Mouse (Mus musculus) erythroblast, adult 5-6 weeks (primary cell): ENCODE results near the gene Zfp93. TPM values are rescaled to one million over a fixed set of nuclear protein-coding genes. Genes with fewer than 3 reads are reported as not detected.

Source experiments
- ATAC-seq: replicated peaks from 2 replicates; pipeline ENCODE4 v1.8.0; 2016; ENCODE audit warnings: moderate number of reproducible peaks, mild to moderate bottlenecking, moderate TSS enrichment, inconsistent platforms; ENCODE audit not compliant: poor library complexity, low FRiP score, severe bottlenecking
- total RNA-seq, 2 experiments: library from RNA; stranded (forward) in 1 of 2; stranded (reverse) in 1 of 2; fragments of 150-400 nt in 1 of 2; fragments of 200-764, 138-1000 nt in 1 of 2; gene quantifications; 2 replicates each; pipeline versions ENCODE4 v1.2.3 to v1.2.4; 2015 to 2017; ENCODE audit warnings: low replicate concordance in 2 of 2

Gene Zfp93
- total RNA-seq, 2 experiments from 2014 or later, result not detected

DNA sequence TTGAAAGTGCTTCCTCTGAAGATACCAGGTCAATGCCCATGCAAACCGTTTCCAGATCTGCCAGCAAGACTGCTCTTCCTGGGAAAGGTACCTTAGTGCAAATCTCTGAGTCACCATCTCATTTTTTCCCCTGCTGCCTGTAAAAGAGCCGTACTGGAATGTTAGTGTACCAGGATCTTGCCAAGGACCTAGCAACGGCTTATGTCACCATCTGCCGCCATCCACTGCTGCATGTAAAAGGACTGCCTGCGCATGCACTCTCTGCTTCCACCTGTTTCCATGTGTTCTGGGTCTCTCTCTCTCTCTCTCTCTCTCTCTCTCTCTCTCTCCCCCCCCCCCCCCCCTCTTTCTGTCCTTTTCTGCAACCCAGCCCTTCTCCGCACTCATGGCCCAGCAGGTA lies 18.3 kb downstream of the Zfp93 start:
- no peak for ATAC-seq

DNA sequence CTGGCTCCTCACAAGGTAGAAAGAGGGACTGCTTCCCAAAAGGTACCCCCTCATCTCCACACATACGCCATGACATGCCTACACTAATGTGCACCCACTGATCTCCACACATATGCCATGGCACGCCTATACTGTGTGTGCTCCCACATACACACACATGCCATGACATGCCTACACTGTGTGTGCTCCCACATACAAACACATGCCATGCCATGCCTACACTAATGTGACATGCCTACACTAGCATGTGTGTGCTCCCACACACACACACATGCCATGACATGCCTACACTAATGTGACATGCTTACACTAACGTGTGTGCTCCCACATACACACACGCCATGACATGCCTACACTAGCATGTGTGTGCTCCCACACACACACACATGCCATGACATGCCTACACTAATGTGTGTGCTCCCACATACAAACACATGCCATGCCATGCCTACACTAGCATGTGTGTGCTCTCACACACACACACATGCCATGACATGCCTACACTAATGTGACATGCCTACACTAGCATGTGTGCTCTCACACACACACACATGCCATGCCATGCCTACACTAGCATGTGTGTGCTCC lies 20.0 kb downstream of the Zfp93 start:
- ATAC-seq, result no peak

DNA sequence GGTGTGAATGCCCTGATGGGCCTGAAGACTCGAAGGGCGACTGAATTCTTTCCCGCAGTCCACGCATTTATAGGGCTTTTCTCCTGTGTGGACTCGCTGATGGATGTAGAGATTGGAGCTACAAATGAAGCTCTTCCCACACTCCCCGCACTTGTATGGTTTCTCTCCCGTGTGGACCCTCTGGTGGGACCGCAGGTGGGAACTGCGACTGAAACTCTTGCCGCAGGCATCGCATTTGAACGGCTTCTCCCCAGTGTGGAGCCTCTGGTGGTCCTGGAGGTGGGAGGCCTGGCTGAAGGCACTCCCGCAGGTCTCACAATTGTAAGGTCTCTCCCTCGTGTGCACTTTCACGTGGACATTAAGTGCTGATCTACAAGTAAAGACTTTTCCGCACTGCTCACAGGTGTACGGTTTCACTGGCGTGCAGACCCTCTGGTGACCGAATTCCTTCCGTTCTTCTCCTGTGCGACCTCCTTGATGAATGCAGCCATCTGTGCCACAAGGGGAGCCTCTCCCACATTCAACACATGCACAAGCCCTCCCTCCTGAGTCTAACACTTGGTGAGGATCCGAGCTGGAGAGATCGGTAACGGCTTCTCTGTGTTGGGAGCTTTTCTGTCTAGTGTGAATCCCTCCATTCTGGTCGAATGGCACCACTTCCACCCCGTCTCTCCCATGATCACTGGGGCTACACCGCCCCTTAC lies 21.3 kb downstream of the Zfp93 start:
- no peak for ATAC-seq

DNA sequence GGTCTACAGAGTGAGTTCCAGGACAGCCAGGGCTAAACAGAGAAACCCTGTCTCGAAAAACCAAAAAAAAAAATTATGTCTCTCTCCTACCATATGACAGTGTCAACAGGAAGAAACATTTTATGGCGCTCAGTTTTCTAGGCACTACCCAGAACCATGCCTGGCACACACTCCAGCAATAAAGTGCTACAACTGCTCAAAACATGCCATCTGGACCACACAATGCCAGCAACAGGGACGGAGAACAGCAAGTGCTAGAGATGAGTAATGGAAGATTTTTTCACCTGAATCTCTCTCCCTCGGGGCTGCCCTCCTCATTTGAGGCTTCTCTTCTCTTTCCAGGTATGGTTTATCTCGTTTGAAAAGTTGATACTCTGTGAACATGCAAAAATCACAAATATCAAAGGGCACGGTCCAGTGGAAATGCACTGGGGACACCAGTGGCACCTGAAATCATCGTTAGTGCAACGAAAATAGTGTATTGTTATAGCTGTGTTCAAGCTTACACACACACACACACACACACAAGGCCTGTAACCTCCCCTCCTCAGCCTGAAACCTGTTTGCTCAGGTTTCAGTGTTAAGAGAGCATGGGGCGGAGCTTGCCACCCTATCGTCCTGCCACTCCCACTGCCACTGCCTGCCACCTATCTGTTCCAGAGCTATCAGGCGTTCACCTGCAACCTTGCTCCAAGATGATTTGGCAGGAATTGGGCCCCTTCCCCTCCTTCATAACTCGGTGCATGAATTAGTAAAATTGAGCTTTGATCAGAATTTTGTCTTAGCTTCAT lies 23.0 kb downstream of the Zfp93 start:
- no peak for ATAC-seq

DNA sequence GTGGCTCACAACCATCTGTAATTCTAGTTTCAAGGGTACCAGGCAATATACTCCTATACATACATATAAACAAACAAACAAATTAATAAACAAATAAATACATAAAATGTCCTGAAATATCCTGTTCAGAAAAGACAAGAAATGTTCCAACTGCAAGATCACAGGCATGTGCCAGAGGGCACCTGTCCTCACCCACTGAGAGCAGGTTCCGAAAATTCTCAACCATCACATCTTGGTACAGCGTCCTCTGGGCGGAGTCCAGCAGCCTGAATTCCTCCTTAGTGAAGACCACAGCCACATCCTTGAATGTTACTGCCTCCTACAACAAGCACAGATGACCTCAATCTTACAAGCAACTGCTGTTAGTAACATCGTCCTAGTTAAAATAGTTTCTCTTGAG lies 24.5 kb downstream of the Zfp93 start:
- no peak for ATAC-seq

DNA sequence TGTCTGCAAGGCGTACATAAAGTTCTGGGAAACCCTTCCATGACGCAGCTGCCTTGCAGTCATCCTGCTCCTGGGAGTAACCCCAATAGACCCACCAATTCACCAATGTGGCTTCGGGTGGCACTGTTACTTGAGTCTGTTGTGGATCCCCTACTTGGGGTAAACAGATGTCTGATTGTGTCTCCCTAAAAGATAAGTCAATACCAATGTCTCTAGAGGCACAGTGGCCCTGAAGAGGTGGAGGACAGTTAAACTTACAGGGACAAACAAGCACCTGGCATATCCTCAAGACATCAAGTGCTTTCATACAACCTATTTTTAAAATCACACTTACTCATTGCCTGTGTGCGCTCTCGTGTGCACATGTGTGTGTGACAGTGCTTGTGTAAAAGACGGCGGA lies 25.2 kb downstream of the Zfp93 start:
- no peak for ATAC-seq

DNA sequence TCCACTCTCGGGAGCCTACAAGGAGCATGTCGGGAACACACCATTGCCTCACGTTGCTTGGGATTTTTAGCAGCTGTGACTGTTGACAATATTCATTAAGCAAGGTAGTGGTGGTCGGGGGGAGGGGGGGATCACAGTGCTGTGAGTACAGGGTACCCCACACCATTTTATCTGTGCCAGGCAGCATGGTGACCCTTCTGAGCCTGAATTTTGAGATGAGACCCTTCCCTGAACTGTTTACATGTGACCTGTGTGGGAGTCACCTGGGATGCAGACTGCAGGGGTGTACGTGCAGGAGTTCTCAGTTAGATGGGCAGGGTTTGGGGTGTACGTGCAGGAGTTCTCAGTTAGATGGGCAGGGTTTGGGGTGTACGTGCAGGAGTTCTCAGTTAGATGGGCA lies 26.2 kb downstream of the Zfp93 start:
- ATAC-seq, result no peak

DNA sequence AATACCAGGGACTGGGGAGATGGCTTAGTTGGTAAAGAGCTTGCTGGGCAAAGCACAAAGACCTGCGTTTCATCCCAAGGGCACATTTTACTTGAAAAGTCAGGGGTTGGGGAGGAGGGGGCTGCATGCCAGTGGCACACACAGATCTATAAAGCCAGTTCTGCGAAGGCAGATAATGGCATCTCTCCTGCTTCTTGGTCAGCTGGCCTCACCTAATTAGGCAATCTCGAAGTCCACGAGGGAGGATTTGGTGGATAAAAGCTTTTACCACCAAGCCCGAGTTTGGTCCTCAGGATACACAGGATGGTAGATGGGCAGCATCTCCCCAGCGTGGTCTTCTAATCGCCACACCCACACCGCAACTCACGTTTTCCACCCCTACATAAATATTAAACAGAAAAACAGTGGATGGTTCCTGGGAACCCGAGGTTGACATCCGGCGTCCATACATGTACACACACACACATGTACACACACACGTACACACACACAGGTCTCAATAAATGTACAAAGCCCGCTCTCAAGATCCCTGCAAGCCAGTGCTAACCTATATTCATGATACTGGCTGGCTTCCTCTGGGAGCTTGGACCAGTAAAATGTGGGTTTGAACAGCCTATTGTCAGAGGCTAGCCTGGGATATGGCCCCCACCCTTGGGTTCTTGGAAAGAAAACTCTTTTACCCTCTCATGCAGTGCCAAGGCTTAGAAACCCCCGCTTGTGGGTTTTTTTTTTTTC lies 27.3 kb downstream of the Zfp93 start:
- ATAC-seq, result no peak

DNA sequence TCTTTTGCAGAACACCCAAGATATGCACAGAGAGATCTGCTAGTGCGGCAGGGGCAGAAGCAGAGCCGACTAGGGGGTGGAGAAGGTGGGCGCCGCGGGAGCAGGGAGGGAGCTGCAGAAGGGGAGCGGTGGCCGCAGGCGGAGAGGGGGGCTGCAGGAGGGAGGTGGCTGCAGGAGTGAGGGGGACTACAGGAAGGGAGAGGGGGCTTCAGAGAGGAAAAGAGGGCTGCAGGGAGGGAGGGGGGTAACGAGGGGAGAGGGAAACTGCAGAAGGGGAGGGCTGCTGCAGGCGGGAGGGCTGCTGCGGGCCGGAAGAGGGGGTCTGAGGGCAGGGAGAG lies 28.4 kb downstream of the Zfp93 start:
- ATAC-seq, result no peak

DNA sequence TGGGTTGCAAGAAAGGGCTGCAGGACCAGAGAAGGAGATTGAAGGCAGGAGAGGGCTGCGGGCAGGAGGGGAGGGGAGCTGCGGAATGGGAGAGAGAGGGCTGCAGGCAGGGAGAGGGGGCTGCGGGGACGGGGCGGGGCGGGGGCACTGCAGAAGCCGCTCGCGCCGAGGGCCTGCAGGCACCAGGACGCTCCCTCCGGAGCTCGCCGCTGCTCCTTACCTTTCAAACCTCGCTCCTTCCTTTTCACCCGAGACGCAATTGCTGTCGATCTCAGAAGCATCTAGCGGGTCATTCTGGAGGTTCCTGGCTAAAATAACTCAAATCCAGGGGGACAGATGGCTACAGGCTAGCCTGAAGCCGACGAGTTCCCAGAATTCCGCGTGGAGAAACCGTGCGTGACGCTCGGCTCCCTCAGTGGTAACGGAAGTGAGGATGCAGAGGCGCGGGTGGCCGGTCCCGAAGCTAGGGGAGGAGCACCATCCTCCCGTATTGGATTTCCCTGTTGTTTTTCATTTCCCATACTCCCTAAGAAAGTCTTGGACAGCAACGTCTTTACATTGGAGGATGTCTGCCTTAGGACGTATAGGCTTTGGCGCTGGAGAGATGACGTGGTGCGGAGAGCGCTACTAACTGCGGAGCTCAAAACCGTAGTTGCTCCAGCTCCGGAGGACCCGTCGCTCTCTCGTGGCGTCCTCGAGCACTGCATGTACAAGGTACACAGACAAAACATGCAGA lies 28.9 kb downstream of the Zfp93 start:
- peak; percentile 84 for ATAC-seq

DNA sequence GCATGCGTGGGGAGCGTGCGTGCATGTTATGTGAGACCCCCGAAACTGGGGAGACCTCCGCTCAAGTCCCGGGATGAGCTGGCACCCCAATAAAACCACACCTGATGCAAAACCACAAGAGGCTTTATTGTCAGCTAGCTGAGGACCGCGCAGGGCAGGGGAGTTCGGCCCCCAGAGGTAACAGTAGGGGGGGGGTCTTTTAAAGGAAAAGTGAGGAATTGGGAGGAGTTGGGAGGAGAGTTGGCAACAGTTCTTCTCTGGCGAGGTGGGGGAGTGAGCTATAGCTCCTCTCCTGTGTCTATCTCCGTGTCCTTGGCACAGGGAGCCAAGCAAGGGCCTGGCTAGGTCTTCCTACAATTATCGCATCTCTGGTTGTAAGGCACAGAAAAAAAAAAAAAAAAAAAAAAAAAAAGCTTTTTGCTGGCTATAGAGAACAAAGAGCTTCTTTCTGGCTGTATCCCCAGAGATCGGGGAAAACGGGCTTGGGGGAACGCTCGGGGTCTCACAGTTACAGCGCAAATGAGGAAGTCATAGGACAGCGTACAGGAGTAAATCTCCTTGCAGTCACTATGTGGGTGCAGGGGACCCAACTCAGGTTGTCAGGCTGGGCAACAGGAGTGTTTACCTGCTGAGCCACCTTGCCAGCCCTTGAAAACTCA lies 29.7 kb downstream of the Zfp93 start:
- no peak for ATAC-seq

DNA sequence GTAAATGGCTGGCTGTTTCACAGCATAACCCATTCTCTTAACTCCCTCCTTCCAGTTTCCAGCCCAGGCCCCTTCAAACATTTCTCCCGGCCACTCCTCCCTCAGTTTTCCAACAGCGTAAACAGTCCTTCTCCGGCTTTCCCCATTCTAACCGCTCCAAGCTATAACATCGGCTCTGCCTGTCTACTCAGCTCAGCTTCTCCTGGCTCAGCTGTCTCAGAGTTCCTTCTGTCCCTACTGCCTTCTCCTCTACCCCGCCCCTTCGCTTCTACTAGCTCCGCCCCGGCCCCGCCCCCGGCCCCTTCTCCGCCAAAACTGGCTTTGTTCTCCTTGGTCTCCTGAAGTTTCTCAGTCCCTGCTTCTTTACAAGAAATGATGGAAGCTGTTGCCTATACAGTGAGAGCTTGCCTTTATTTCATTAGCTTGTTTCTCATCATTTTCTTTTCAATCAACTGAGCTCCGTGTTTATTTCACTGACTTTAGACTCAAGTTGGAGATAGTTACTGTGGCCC lies 30.6 kb downstream of the Zfp93 start, which contains the start of gene Zfp61:
TSS of gene Zfp61 (minus strand) at position 462 of the 512 bp plus-strand sequence.
- ATAC-seq, result peak; percentile 81

DNA sequence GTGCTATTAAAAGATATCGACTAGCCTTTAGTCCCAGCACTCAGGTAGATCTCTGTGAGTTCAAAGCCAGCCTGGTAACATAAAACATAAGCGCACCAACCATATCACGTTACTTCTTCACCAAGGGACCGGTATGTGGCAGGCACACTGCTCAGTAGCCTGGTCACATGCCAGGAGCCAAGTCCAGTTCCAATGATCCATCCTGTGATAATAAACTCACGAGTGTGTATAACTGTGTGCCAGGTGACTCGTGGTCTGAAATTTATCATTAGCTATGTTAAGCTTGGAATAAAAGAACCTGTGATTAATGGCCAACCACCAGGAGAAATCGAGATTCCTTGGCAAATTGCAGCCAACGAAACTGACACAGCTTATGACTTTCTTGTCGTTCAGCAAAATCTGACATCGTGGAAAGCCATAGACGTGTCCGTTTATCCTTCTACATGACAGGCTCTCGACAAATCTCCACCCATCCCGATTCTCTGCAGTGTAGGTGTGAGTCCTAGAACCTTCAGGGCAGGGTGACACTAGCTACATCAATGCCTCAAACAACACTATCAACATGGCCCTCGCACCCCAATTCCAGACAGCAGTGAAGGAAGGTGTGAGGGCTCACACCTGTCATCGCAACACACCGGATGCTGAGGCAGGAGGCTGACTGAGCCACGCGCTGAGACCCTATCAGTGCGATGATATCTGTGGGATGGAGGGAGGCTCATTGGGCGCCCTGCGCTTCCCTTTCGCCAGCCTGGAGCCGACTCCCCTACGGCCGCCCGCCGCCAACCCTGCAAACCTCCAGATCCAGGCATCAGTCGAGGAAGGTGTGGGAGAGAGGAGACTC lies 45.7 kb downstream of the Zfp93 start:
- ATAC-seq, result peak; percentile 37

DNA sequence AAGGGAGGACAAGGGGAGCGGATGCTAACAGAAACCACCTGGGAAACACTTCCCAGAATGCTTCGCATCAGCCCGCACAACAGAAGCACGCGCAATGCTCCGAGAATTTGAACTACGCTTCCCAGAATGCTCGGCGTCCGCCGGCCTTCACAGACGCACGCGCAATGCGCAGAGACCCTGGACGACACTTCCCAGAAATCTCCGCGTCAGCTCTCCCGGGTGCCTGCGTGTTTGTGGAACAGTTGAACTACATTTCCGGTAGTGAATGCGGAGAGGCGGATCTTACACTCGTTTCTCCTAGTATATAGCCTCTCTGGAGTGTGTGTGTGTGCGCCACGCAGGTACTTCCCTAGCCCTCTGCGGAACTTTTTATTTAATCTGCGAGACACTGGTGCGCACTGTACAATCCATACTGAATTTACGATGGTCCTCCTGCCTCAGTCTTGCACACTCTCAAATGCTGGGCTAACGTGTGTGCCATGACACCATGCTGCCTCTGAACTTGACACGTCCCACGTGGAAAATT lies 46.4 kb downstream of the Zfp93 start, which contains the start of gene Zfp94:
TSS of gene Zfp94 (minus strand) at position 100 of the 526 bp plus-strand sequence.
- ATAC-seq, result peak; percentile 99

DNA sequence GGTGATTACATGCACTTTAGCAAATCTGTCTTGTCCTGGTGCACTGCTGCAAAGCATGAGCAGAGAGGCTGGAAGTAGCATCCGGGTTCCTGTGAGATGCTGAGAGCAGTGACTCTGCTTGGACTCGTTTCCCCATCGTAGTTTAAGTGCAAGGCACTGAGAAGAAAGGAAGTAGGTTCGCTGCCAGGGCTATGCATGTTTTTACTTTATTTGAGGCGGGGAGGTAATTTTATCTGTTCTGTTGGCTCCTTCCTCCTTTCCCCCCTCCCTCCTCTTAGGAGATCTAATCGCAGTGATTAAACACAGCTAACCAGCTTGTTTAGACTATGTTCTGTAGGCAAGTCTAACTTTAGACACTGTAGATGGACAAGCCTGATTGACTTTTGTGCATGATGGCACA lies 48.7 kb downstream of the Zfp93 start:
- ATAC-seq, result no peak

DNA sequence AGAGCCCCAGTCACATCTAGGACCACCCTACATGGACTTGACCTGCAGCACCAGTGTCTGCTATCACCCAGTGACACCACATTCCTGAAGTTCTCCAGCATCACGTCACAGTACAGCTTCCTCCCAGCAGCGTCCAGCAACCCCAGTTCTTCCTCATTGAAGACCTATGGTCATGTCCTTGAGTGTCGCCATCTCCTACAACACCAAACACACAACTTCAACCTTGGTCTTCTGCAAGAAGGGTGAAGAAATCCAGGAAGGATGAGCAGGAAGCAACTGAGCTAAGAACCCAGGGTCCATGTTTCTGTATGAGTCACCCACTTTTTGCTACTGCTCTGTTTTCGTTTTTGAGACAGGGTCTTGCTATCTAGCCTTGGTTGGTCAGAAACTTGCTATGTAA lies 52.4 kb downstream of the Zfp93 start:
- ATAC-seq, result no peak

DNA sequence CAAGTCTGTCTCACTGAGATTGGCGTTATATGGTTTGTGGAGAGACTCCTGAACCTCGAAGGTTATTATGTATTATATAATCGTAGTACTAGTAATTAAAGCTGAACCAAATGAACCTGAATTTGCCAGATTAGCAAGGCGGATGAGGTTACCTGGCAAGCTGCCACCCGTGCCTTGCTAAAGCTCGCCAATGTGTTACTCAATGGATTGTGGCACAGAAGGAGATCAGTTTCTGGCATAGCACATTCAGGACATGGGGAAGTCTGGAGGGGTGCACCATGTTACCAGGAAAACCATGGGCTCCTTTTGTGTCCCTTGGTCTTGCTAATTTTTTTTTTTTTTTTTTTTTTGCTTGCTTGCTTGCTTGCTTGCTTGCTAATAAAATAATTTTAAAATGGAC lies 55.0 kb downstream of the Zfp93 start:
- no peak for ATAC-seq

DNA sequence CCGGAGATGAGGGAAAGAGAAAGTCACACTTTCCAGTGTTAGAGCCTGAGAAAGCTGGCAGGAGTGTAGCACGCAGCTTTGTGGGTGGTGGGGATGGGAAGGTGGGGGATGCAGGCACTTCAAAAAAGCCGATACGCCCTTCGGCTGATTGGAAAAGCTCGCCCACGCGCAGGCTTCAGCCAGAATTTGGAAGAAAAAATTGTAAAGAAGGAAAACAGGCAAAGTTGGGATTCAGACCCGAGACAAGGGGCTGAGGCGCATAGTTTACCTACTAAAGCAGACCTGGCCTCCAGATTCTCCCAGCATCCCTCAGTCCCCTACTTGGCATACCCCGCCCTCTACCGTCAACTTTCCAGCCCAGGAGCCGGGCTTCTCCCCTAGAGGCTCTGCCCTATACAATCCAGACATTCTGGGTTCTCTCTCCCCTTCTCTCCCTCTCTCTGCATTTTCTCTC lies 55.5 kb downstream of the Zfp93 start:
- no peak for ATAC-seq
